Mouse (Mus musculus) embryonic fibroblast, embryonic 13.5 days (primary cell): ENCODE results near the gene Chaf1a.
A peak's percentile ranks its signal among the peaks of the same experiment; 100 is the strongest.

Experiments used
- CTCF ChIP-seq: IDR thresholded peaks from 2 replicates; pipeline ENCODE4 v1.5.1; 2011; ENCODE audit warnings: mild to moderate bottlenecking, control low read depth, low read length, moderate library complexity, borderline replicate concordance; ENCODE audit not compliant: insufficient read depth
- POLR2A ChIP-seq: IDR thresholded peaks from 2 replicates; pipeline ENCODE4 v1.6.1; 2011; ENCODE audit warnings: low read depth, mild to moderate bottlenecking, control low read depth, low read length, moderate library complexity

DNA sequence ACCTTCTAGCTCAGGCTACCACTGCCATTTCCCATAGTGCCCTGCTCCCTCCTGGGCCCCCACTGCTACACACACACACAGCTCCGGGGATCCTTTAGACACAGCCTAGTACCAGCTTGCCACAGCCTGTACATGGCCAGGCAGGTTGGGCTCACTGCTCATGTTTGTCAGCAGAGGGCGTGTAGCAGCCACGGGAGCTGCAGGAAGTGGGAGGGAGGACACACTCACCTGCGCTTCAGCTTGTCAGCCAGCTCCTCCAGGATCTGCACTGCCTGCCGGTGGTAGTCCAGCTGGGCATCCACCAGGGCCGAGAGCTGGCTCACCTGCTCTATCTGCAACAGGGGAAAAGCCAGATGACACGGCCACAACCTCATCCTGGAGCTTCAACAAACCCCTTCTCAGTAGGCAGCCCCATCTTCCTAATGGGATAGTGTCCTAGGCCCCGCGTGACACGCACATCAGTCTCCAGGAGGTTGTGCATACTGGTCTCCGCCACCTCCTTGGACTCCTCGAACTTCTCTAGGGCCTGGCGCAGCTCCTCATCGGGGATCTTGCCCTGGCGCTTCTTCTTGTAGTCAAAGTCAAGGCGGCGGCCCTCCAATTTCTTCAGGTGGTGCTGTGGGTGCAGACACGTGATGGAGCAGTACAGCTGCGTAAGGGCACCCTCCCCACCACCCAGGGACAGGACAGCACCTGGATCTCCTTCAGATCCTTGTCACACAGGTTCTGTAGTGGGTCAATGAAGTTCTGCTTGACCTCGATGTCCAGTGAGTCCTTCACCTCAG, 21.7 kb upstream of the Chaf1a start:
- TF ChIP-seq POLR2A = peak; percentile 37; the same call in 1 of the 2 replicates
- peak; percentile 89; the same call in 1 of the 2 replicates for TF ChIP-seq CTCF
